Mouse (Mus musculus): ENCODE measurements around the gene Grid2.
A peak's percentile ranks its signal among the peaks of the same experiment; 100 is the strongest.

Gene Grid2

GRCm38 (mm10) chr6:64729231-64730011 lies 1473.7 kb downstream of the Grid2 start:
- peak; percentile 24 to 26 for DNase-seq (ENCODE audit: low spot score in 2 of 2)

GRCm38 (mm10) chr6:64730030-64730429 lies 1474.4 kb downstream of the Grid2 start:
- DNase-seq (ENCODE audit: low spot score in 2 of 2): peak in 1 of 2 experiments; percentile 18

DNA sequence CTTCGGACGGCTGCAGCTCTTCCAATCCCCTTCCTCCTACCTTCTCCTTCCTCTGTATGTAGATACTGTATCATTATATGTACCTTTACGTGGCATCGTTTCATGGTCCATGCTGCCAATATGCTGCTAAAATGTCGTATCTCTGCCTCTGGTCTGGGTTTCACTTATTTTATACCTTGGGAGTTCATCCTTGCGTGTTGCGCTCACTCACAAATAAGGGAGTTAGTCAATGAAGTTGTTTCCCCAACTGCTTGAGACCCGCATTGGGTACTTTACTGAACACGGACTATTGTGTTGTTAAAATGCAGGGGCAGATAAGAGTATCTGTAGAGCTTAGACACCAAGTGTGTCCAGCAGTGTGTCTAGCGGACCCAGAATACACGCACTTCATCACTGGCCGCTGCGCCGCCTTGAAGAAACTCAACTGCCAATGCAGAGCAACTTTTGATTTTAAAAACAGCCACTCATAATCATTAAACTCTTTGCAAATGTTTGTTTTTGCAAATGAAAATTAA lies 1474.9 kb downstream of the Grid2 start:
- no peak for DNase-seq (ENCODE audit: low spot score in 2 of 2)

DNA sequence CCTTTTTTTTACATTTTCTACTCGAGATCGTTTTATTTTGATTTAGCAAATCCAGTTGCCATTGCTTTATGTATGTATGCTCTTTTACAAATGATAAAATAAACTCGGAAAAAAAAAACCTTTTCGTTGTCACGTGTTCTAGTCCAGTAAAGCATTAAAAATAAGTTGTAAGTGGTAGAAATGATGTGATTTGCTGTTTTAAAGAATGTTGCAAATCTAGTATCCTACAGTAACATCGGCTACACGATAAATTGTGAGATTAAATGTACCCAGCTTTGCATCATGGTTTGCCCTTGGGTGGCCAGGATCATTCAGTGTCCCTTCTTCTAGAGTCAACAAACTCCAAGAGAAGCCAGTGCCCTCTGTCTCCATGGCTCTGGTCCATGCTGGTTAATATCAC lies 1475.5 kb downstream of the Grid2 start:
- no peak for DNase-seq (ENCODE audit: low spot score in 2 of 2)

DNA sequence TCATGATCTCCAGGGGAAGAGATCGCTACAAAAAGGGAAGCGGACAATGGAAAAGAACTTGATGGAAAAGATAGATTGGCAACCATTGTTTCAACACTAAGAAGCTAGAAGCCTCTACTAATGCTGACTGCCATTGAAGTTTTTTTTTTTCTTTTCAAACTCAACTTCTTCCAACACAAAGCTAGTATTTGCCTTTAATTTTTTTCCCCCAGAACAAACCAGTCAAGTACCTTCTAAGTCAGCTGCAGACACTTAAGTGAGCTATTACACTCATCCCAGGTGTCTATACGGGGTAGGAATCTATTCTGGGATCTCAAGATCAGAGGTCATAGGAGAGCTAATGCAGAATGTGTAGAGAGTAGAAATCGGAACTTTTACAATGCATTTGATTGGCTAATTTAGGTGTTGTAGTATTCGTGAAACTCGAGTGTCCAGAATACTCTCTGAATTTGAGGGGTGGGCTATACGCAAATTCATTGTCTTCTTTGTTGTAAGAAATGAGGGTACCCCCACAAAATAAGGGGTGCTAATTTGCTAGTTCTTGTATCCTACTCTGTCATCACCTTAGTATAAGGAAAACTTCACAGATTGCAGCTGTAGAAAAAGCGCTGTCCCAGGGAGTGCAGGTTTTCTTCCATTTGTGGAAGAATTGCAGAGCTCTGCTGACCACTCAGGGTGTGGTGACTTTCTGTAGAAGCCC lies 1476.1 kb downstream of the Grid2 start:
- no peak for DNase-seq (ENCODE audit: low spot score in 2 of 2)

GRCm38 (mm10) chr6:64733311-64733710 lies 1477.6 kb downstream of the Grid2 start:
- no peak for DNase-seq (ENCODE audit: low spot score in 2 of 2)

GRCm38 (mm10) chr6:64734441-64735320 lies 1479.0 kb downstream of the Grid2 start:
- DNase-seq (ENCODE audit: low spot score in 2 of 2): peak; percentile 23 to 26

GRCm38 (mm10) chr6:64736317-64736716 lies 1480.6 kb downstream of the Grid2 start:
- DNase-seq (ENCODE audit: low spot score in 2 of 2): no peak

GRCm38 (mm10) chr6:64742915-64743489 lies 1487.3 kb downstream of the Grid2 start:
- no peak for DNase-seq (ENCODE audit: low spot score in 2 of 2)
